Mouse (Mus musculus) G1E (cell line): ENCODE measurements at regions not wholly inside any gene's neighbourhood (a gene's known extent, or its start where the extent isn't known, plus 50 kb on each side); places are given as distances from the start of the nearest gene placed in this dataset.

Source experiments
- CTCF ChIP-seq: IDR thresholded peaks from 2 replicates; pipeline ENCODE4 v1.5.1; 2012; ENCODE audit warnings: low read depth, low read length, inconsistent platforms, mixed read lengths
- GATA1 ChIP-seq: IDR thresholded peaks from 2 replicates; pipeline ENCODE4 v1.6.1; 2012; ENCODE audit warnings: borderline replicate concordance, low read length, inconsistent platforms, mixed read lengths
- POLR2AphosphoS5 ChIP-seq: IDR thresholded peaks from 2 replicates; pipeline ENCODE4 v1.6.1; 2012; ENCODE audit warnings: low read depth, low read length, inconsistent platforms; ENCODE audit not compliant: insufficient replicate concordance
- TAL1 ChIP-seq: conservative IDR thresholded peaks from 2 replicates; pipeline ENCODE4 v1.6.1; 2012; ENCODE audit warnings: low read depth, low read length, inconsistent platforms, mixed read lengths

DNA sequence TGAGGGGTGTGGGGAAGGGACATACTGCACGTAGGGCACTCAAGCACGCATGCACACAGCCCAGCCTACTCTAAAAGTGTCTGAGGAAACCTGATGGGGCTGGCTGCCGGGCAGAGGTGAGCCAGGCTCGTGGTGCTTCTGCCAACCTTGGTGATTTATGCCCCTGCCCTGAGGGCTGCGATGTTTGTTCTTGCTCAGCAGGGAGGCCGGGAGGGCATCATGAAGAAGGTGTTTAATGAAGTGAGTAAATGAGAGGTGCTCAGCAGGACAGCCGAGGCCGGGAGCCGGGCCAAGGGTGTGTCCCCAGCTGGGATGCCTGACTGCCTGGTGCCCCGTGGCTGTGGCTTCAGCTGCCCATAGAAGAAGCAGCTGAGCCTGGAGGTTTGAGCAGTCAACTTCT is 153.7 kb downstream of the Mn1 start:
- no peak for TF ChIP-seq CTCF
- TF ChIP-seq TAL1: no peak
- TF ChIP-seq GATA1: no peak
- no peak for TF ChIP-seq POLR2AphosphoS5
